ENCODE assay signal across 19 mouse cellular contexts in the genomic region with DNA sequence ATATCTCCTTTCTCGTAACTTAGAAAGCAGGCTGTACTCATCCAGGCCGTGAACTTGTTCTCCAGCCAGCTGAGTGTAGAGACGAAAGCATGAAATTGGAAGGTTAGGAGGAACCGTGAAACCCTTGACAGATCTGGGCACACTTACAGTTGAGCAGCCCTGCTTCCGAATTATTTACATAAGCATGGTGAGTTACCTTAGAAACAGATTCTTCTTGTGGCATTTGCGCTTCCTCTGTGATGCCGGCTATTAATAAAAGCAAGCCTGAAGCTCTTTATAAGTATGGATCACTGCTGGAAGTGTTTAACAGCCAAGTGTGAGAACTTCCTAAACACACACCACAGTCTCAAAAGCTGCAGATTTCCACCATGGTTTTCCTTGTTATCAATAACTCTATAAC.
DNase-seq lines count a peak whose midpoint lies in the region; ATAC-seq lines count a peak whose summit lies in the region.
"Had no signal": no experiment of that assay in that cellular context is flagged by ENCODE, and none has a peak within 500 bp of the region (broad histone marks: within the 10 kb centered on the region; RNA-seq: fewer than 3 reads in every experiment).

No protein-coding gene starts in this region.

- H3K9ac ChIP-seq in forebrain, embryonic 15.5 days (replicated peaks), result no peak overlapping the region
- no peak overlapping the region for H3K9ac ChIP-seq in forebrain, embryonic 13.5 days
- H3K9ac ChIP-seq in hindbrain, embryonic 16.5 days (ENCODE audit: low read depth, low read length), result no peak overlapping the region
- no peak overlapping the region for H3K9ac ChIP-seq in hindbrain, embryonic 12.5 days
- no peak overlapping the region for H3K9ac ChIP-seq in midbrain, embryonic 14.5 days (replicated peaks; ENCODE audit: low read length)
- H3K9ac ChIP-seq in midbrain, embryonic 16.5 days (ENCODE audit: low read depth, low read length), result no peak overlapping the region
- H3K9ac ChIP-seq: limb, embryonic 13.5 days; liver, embryonic 13.5 days; lung, embryonic 15.5 days; neural tube, embryonic 13.5 days had no signal

- H3K36me3 ChIP-seq in forebrain, embryonic 15.5 days, result no peaks in the 10 kb centered on the region
- H3K36me3 ChIP-seq in forebrain, embryonic 13.5 days (ENCODE audit: poor library complexity, severe bottlenecking), result no peaks in the 10 kb centered on the region
- H3K36me3 ChIP-seq in hindbrain, embryonic 16.5 days (ENCODE audit: control insufficient read depth, insufficient read depth, low read length), result no peaks in the 10 kb centered on the region
- no peaks in the 10 kb centered on the region for H3K36me3 ChIP-seq in hindbrain, embryonic 12.5 days
- no peaks in the 10 kb centered on the region for H3K36me3 ChIP-seq in midbrain, embryonic 14.5 days (ENCODE audit: control insufficient read depth, insufficient read depth, low read length)
- H3K36me3 ChIP-seq in midbrain, embryonic 16.5 days (ENCODE audit: control insufficient read depth, insufficient read depth, low read length), result no peaks in the 10 kb centered on the region
- H3K36me3 ChIP-seq: G1E; heart, embryonic 10.5 days; limb, embryonic 13.5 days; liver, embryonic 13.5 days; lung, embryonic 15.5 days; midbrain, embryonic 10.5 days; neural tube, embryonic 13.5 days had no signal

- H3K27ac ChIP-seq in forebrain, embryonic 15.5 days (replicated peaks), result 0 out of 2 replicates have a peak overlapping the region, but pooled peaks have one; percentile 9
- no peak overlapping the region for H3K27ac ChIP-seq in forebrain, embryonic 13.5 days
- H3K27ac ChIP-seq in hindbrain, embryonic 16.5 days (ENCODE audit: low read depth, low read length), result no peak overlapping the region
- H3K27ac ChIP-seq in hindbrain, embryonic 12.5 days, result no peak overlapping the region
- H3K27ac ChIP-seq in midbrain, embryonic 14.5 days (replicated peaks; ENCODE audit: low read depth, low read length), result no peak overlapping the region
- H3K27ac ChIP-seq in midbrain, embryonic 16.5 days (ENCODE audit: low read length), result no peak overlapping the region
- H3K27ac ChIP-seq: gastrocnemius, adult 2 months; heart, embryonic 10.5 days; limb, embryonic 13.5 days; liver, embryonic 13.5 days; lung, embryonic 15.5 days; macrophage; midbrain, embryonic 10.5 days; neural tube, embryonic 13.5 days had no signal

- no peak for ATAC-seq in forebrain, embryonic 15.5 days (replicated peaks)
- ATAC-seq in forebrain, embryonic 13.5 days, result no peak
- ATAC-seq in hindbrain, embryonic 16.5 days, result peak; percentile 76
- no peak for ATAC-seq in hindbrain, embryonic 12.5 days (ENCODE audit: low FRiP score)
- no peak for ATAC-seq in midbrain, embryonic 14.5 days (ENCODE audit: low FRiP score, low TSS enrichment)
- no peak for ATAC-seq in midbrain, embryonic 16.5 days

- H3K4me1 ChIP-seq in forebrain, embryonic 15.5 days, result no peaks in the 10 kb centered on the region
- no peaks in the 10 kb centered on the region for H3K4me1 ChIP-seq in forebrain, embryonic 13.5 days
- H3K4me1 ChIP-seq in hindbrain, embryonic 16.5 days (ENCODE audit: control insufficient read depth, insufficient read depth, low read depth, low read length), result no peaks in the 10 kb centered on the region
- no peaks in the 10 kb centered on the region for H3K4me1 ChIP-seq in hindbrain, embryonic 12.5 days
- no peaks in the 10 kb centered on the region for H3K4me1 ChIP-seq in midbrain, embryonic 14.5 days (ENCODE audit: control insufficient read depth, insufficient read depth, low read length)
- H3K4me1 ChIP-seq in midbrain, embryonic 16.5 days (ENCODE audit: control insufficient read depth, insufficient read depth, low read length), result peaks cover 7% of the 10 kb centered on the region
- H3K4me1 ChIP-seq: heart, embryonic 10.5 days; limb, embryonic 13.5 days; liver, embryonic 13.5 days; lung, embryonic 15.5 days had no signal

- no peaks in the 10 kb centered on the region for H3K9me3 ChIP-seq in forebrain, embryonic 15.5 days
- H3K9me3 ChIP-seq in forebrain, embryonic 13.5 days (replicated peaks), result no peaks in the 10 kb centered on the region
- no peaks in the 10 kb centered on the region for H3K9me3 ChIP-seq in hindbrain, embryonic 16.5 days (ENCODE audit: control insufficient read depth, low read length)
- no peaks in the 10 kb centered on the region for H3K9me3 ChIP-seq in hindbrain, embryonic 12.5 days (replicated peaks)
- H3K9me3 ChIP-seq in midbrain, embryonic 14.5 days (ENCODE audit: control insufficient read depth, low read length), result no peaks in the 10 kb centered on the region
- H3K9me3 ChIP-seq in midbrain, embryonic 16.5 days (replicated peaks; ENCODE audit: control insufficient read depth, low read length, poor library complexity, severe bottlenecking), result no peaks in the 10 kb centered on the region
- H3K9me3 ChIP-seq: G1E; heart, embryonic 10.5 days; limb, embryonic 13.5 days; liver, embryonic 13.5 days; lung, embryonic 15.5 days; midbrain, embryonic 10.5 days; neural tube, embryonic 13.5 days had no signal

- DNase-seq in midbrain, embryonic 14.5 days, result peak; percentile 27
- DNase-seq in left cerebral cortex, postnatal 4 days, result peak; percentile 12
- DNase-seq in T-cell, adult 2 months (ENCODE audit: low spot score), result no peak
- DNase-seq: cerebellum, adult 9-10 months; gastrocnemius, adult 2 months; kidney, adult 11 months; liver, embryonic 13.5 days had no signal

- no peak overlapping the region for H3K4me2 ChIP-seq in forebrain, embryonic 15.5 days (replicated peaks)
- H3K4me2 ChIP-seq in forebrain, embryonic 13.5 days, result no peak overlapping the region
- no peak overlapping the region for H3K4me2 ChIP-seq in hindbrain, embryonic 16.5 days (ENCODE audit: low read length)
- H3K4me2 ChIP-seq in hindbrain, embryonic 12.5 days (replicated peaks), result no peak overlapping the region
- H3K4me2 ChIP-seq in midbrain, embryonic 14.5 days (ENCODE audit: low read length), result no peak overlapping the region
- no peak overlapping the region for H3K4me2 ChIP-seq in midbrain, embryonic 16.5 days (ENCODE audit: low read length)
- H3K4me2 ChIP-seq: limb, embryonic 13.5 days; liver, embryonic 13.5 days; lung, embryonic 15.5 days; neural tube, embryonic 13.5 days had no signal

- 70% methylated on average over 7 of the region's 7 CpGs for WGBS in forebrain, embryonic 15.5 days
- WGBS in forebrain, embryonic 13.5 days, result 82% methylated on average over 7 of the region's 7 CpGs
- WGBS in hindbrain, embryonic 16.5 days, result 39% methylated on average over 7 of the region's 7 CpGs
- 57% methylated on average over 7 of the region's 7 CpGs for WGBS in hindbrain, embryonic 12.5 days
- WGBS in midbrain, embryonic 14.5 days, result 36% methylated on average over 7 of the region's 7 CpGs
- WGBS in midbrain, embryonic 16.5 days, result 47% methylated on average over 7 of the region's 7 CpGs

- intact Hi-C loops in left cerebral cortex, postnatal 4 days (cut with DNase I), result no loop called here

- H3K4me3 ChIP-seq in forebrain, embryonic 15.5 days, result no peak overlapping the region
- H3K4me3 ChIP-seq in forebrain, embryonic 13.5 days, result no peak overlapping the region
- H3K4me3 ChIP-seq in hindbrain, embryonic 16.5 days (ENCODE audit: low read length), result no peak overlapping the region
- H3K4me3 ChIP-seq in hindbrain, embryonic 12.5 days, result no peak overlapping the region
- H3K4me3 ChIP-seq in midbrain, embryonic 14.5 days (replicated peaks; ENCODE audit: low read depth, low read length), result no peak overlapping the region
- H3K4me3 ChIP-seq in midbrain, embryonic 16.5 days (ENCODE audit: low read depth, low read length), result no peak overlapping the region
- H3K4me3 ChIP-seq: gastrocnemius, adult 2 months; heart, embryonic 10.5 days; limb, embryonic 13.5 days; liver, embryonic 13.5 days; lung, embryonic 15.5 days; midbrain, embryonic 10.5 days; neural tube, embryonic 13.5 days had no signal

- no peaks in the 10 kb centered on the region for H3K27me3 ChIP-seq in forebrain, embryonic 15.5 days
- H3K27me3 ChIP-seq in forebrain, embryonic 13.5 days, result no peaks in the 10 kb centered on the region
- no peaks in the 10 kb centered on the region for H3K27me3 ChIP-seq in hindbrain, embryonic 16.5 days (replicated peaks; ENCODE audit: control insufficient read depth, insufficient read depth, low read length)
- no peaks in the 10 kb centered on the region for H3K27me3 ChIP-seq in hindbrain, embryonic 12.5 days
- no peaks in the 10 kb centered on the region for H3K27me3 ChIP-seq in midbrain, embryonic 14.5 days (ENCODE audit: control insufficient read depth, insufficient read depth, low read length)
- no peaks in the 10 kb centered on the region for H3K27me3 ChIP-seq in midbrain, embryonic 16.5 days (ENCODE audit: control insufficient read depth, insufficient read depth, low read depth, low read length)
- H3K27me3 ChIP-seq: limb, embryonic 13.5 days; liver, embryonic 13.5 days; lung, embryonic 15.5 days; neural tube, embryonic 13.5 days had no signal
